19 mouse cellular contexts compared by ENCODE assay signal in the genomic region with DNA sequence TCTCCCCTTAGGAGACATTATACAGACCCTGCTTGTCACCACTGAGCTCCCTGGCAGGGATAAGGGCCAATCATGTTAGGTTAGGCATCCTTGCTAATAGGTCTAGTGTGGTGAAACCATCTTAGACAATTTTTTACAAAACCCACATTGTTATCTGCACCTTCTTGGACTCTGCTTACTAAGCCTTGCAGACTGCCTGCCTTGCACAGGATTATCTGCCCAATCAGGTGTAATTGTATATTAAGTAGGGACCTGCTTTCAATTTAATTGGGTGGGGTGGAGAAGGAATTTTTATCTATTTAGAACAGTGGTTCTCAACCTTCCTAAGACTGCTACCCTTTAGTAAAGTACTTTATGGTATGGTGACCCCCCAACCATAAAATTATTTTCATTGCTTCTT.
A peak's percentile ranks its signal among the peaks of the same experiment; 100 is the strongest.
DNase-seq lines count a peak whose midpoint lies in the region; ATAC-seq lines count a peak whose summit lies in the region.
"Had no signal": no experiment of that assay in that cellular context is flagged by ENCODE, and none has a peak within 500 bp of the region (broad histone marks: within the 10 kb centered on the region; RNA-seq: fewer than 3 reads in every experiment).

No protein-coding gene starts in this region.

- H3K4me3 ChIP-seq in liver, embryonic 12.5 days = no peak overlapping the region
- no peak overlapping the region for H3K4me3 ChIP-seq in liver, embryonic 13.5 days (replicated peaks)
- no peak overlapping the region for H3K4me3 ChIP-seq in limb, embryonic 10.5 days
- H3K4me3 ChIP-seq: embryonic facial prominence, embryonic 10.5 days; embryonic facial prominence, embryonic 12.5 days; forebrain, embryonic 13.5 days; forebrain, embryonic 15.5 days had no signal

- no peak overlapping the region for H3K27ac ChIP-seq in liver, embryonic 12.5 days
- no peak overlapping the region for H3K27ac ChIP-seq in liver, embryonic 13.5 days
- no peak overlapping the region for H3K27ac ChIP-seq in limb, embryonic 10.5 days
- H3K27ac ChIP-seq: embryonic facial prominence, embryonic 10.5 days; embryonic facial prominence, embryonic 12.5 days; forebrain, embryonic 13.5 days; forebrain, embryonic 15.5 days had no signal

- H3K36me3 ChIP-seq in liver, embryonic 12.5 days = no peaks in the 10 kb centered on the region
- no peaks in the 10 kb centered on the region for H3K36me3 ChIP-seq in liver, embryonic 13.5 days
- H3K36me3 ChIP-seq in limb, embryonic 10.5 days = no peaks in the 10 kb centered on the region
- H3K36me3 ChIP-seq: embryonic facial prominence, embryonic 10.5 days; embryonic facial prominence, embryonic 12.5 days; forebrain, embryonic 15.5 days had no signal

- no peaks in the 10 kb centered on the region for H3K9me3 ChIP-seq in liver, embryonic 12.5 days (replicated peaks)
- H3K9me3 ChIP-seq in liver, embryonic 13.5 days (replicated peaks) = no peaks in the 10 kb centered on the region
- H3K9me3 ChIP-seq in limb, embryonic 10.5 days (replicated peaks) = no peaks in the 10 kb centered on the region
- H3K9me3 ChIP-seq: embryonic facial prominence, embryonic 10.5 days; embryonic facial prominence, embryonic 12.5 days; forebrain, embryonic 13.5 days; forebrain, embryonic 15.5 days had no signal

- no peaks in the 10 kb centered on the region for H3K27me3 ChIP-seq in liver, embryonic 12.5 days (replicated peaks)
- no peaks in the 10 kb centered on the region for H3K27me3 ChIP-seq in liver, embryonic 13.5 days
- H3K27me3 ChIP-seq in limb, embryonic 10.5 days (ENCODE audit: low read depth, poor library complexity, severe bottlenecking) = no peaks in the 10 kb centered on the region
- H3K27me3 ChIP-seq: embryonic facial prominence, embryonic 12.5 days; forebrain, embryonic 13.5 days; forebrain, embryonic 15.5 days had no signal

- no peak for DNase-seq in liver
- DNase-seq in liver, embryonic 13.5 days = no peak
- DNase-seq in limb, embryonic 10.5 days (ENCODE audit: low spot score) = no peak
- DNase-seq in gastrocnemius, postnatal 10 days = no peak
- DNase-seq: adrenal gland, adult 2 months; adrenal gland, postnatal 10 days; adrenal gland, postnatal 25 days; cerebellum, adult 11-12 months; cerebellum, adult 2 months; cerebellum, adult 9-10 months; cerebellum, postnatal 10 days; cerebellum, postnatal 25 days had no signal

- no peak overlapping the region for H3K9ac ChIP-seq in liver, embryonic 12.5 days
- no peak overlapping the region for H3K9ac ChIP-seq in liver, embryonic 13.5 days
- H3K9ac ChIP-seq: embryonic facial prominence, embryonic 12.5 days; forebrain, embryonic 13.5 days; forebrain, embryonic 15.5 days had no signal

- H3K4me2 ChIP-seq in liver, embryonic 12.5 days = no peak overlapping the region
- no peak overlapping the region for H3K4me2 ChIP-seq in liver, embryonic 13.5 days
- H3K4me2 ChIP-seq: embryonic facial prominence, embryonic 12.5 days; forebrain, embryonic 13.5 days; forebrain, embryonic 15.5 days had no signal

- ATAC-seq in liver, embryonic 12.5 days = peak; percentile 51
- peak; percentile 74 for ATAC-seq in liver, embryonic 13.5 days (ENCODE audit: low read depth)
- ATAC-seq in megakaryocyte progenitor cell, adult 5-6 weeks (replicated peaks; ENCODE audit: poor library complexity) = peak; percentile 50
- ATAC-seq in frontal cortex, adult (ENCODE audit: low TSS enrichment) = no peak
- ATAC-seq: forebrain, embryonic 13.5 days; forebrain, embryonic 15.5 days had no signal

- peaks cover 4% of the 10 kb centered on the region; the same call in 1 of the 2 replicates for H3K4me1 ChIP-seq in liver, embryonic 12.5 days
- peaks cover 7% of the 10 kb centered on the region for H3K4me1 ChIP-seq in liver, embryonic 13.5 days (replicated peaks)
- no peaks in the 10 kb centered on the region for H3K4me1 ChIP-seq in limb, embryonic 10.5 days
- H3K4me1 ChIP-seq: embryonic facial prominence, embryonic 10.5 days; embryonic facial prominence, embryonic 12.5 days; forebrain, embryonic 13.5 days; forebrain, embryonic 15.5 days had no signal
